Mouse (Mus musculus) testis, postnatal 10 days (tissue): ENCODE results near the gene Trabd2b.

Experiments
- DNase-seq: peaks from one replicate; pipeline ENCODE4 v3.0.0; 2021; ENCODE audit warnings: low spot score

Trabd2b gene

GRCm38 (mm10) chr4:114605670-114606069 is 199.1 kb downstream of the Trabd2b start:
- no peak for DNase-seq

GRCm38 (mm10) chr4:114607873-114608272 is 201.3 kb downstream of the Trabd2b start:
- DNase-seq: no peak

GRCm38 (mm10) chr4:114609297-114609696 is 202.8 kb downstream of the Trabd2b start:
- DNase-seq: no peak

GRCm38 (mm10) chr4:114611166-114611929 is 204.8 kb downstream of the Trabd2b start:
- no peak for DNase-seq

- no peak for DNase-seq
These were observed 205.5 kb downstream of the Trabd2b start for GRCm38 (mm10) chr4:114612032-114612431.

- no peak for DNase-seq
These were observed 206.3 kb downstream of the Trabd2b start for GRCm38 (mm10) chr4:114612827-114613226.

- no peak for DNase-seq
These were observed 207.6 kb downstream of the Trabd2b start for GRCm38 (mm10) chr4:114614086-114614485.

GRCm38 (mm10) chr4:114615765-114616164 is 209.2 kb downstream of the Trabd2b start:
- no peak for DNase-seq

- DNase-seq: peak; percentile 55
These were observed 216.4 kb downstream of the Trabd2b start for GRCm38 (mm10) chr4:114622929-114623328.

- DNase-seq: no peak
These were observed 217.8 kb downstream of the Trabd2b start for GRCm38 (mm10) chr4:114624114-114624910.

GRCm38 (mm10) chr4:114625357-114625756 is 218.8 kb downstream of the Trabd2b start:
- DNase-seq: no peak

- no peak for DNase-seq
These were observed 219.4 kb downstream of the Trabd2b start for GRCm38 (mm10) chr4:114625920-114626319.

- DNase-seq: no peak
These were observed 221.3 kb downstream of the Trabd2b start for GRCm38 (mm10) chr4:114627674-114628293.

- DNase-seq: peak; percentile 83
These were observed 229.4 kb downstream of the Trabd2b start for GRCm38 (mm10) chr4:114635889-114636288.

- DNase-seq: no peak
These were observed 229.8 kb downstream of the Trabd2b start for GRCm38 (mm10) chr4:114636324-114636723.

- no peak for DNase-seq
These were observed 230.6 kb downstream of the Trabd2b start for GRCm38 (mm10) chr4:114637120-114637519.

- DNase-seq: no peak
These were observed 235.9 kb downstream of the Trabd2b start for GRCm38 (mm10) chr4:114642469-114642868.

GRCm38 (mm10) chr4:114643679-114644208 is 237.2 kb downstream of the Trabd2b start:
- DNase-seq: no peak

GRCm38 (mm10) chr4:114645341-114645740 is 238.8 kb downstream of the Trabd2b start:
- no peak for DNase-seq

- DNase-seq: no peak
These were observed 240.5 kb downstream of the Trabd2b start for GRCm38 (mm10) chr4:114646825-114647681.

GRCm38 (mm10) chr4:114647689-114648088 is 241.2 kb downstream of the Trabd2b start:
- DNase-seq: peak; percentile 87
